Mouse (Mus musculus) neural tube, embryonic 12.5 days (tissue): ENCODE measurements around the gene Got1. TPM values are rescaled to one million over a fixed set of nuclear protein-coding genes. Genes with fewer than 3 reads are reported as not detected.

ENCODE experiments used
- ATAC-seq: fragments of 200-750 bp; cut with Nextera tagmentation; 2 replicates; pipeline ENCODE4 v1.8.0; 2017; ENCODE audit warnings: low read depth, mild to moderate bottlenecking, moderate TSS enrichment, moderate library complexity; ENCODE audit not compliant: low FRiP score
- H3K27ac ChIP-seq: fragments of 300-500 bp; sonication (generic); 2 replicates; pipeline ENCODE4 v1.5.1; 2016
- H3K27me3 ChIP-seq: fragments of 300-500 bp; sonication (generic); replicated peaks from 2 replicates; pipeline ENCODE4 v1.6.1; 2016; ENCODE audit warnings: mild to moderate bottlenecking
- H3K36me3 ChIP-seq: fragments of 300-500 bp; sonication (generic); 2 replicates; pipeline ENCODE4 v1.6.1; 2016; ENCODE audit warnings: mild to moderate bottlenecking
- H3K4me1 ChIP-seq: fragments of 300-500 bp; sonication (generic); 2 replicates; pipeline ENCODE4 v1.6.1; 2016
- H3K4me2 ChIP-seq: fragments of 300-500 bp; sonication (generic); replicated peaks from 2 replicates; pipeline ENCODE4 v1.6.1; 2016; ENCODE audit warnings: mild to moderate bottlenecking
- H3K4me3 ChIP-seq: fragments of 300-500 bp; sonication (generic); 2 replicates; pipeline ENCODE4 v1.5.1; 2016
- H3K9ac ChIP-seq: fragments of 300-500 bp; sonication (generic); 2 replicates; pipeline ENCODE4 v1.6.1; 2016; ENCODE audit warnings: mild to moderate bottlenecking
- H3K9me3 ChIP-seq: fragments of 300-500 bp; sonication (generic); 2 replicates; pipeline ENCODE4 v1.6.1; 2016; ENCODE audit warnings: mild to moderate bottlenecking
- WGBS: fragments of 180-500 bp; shearing (Covaris S2); methylation state at CpG from one replicate; pipeline ENCODE4 v1.1.7; 2016; 5-methylcytosine and 5-hydroxymethylcytosine counted together
- polyA plus RNA-seq: library from polyadenylated mRNA; unstranded; fragments of >200 nt; fragmentation: Nextera tagmentation; extraction: Ambion mirVana; gene quantifications from 2 replicates; pipeline ENCODE4 v1.2.1, GENCODE M21; 2016

Gene Got1
- polyA plus RNA-seq, 1 experiment from 2014 or later: 69.7 TPM

- Histone ChIP-seq H3K9me3 (no peaks in the 10 kb centered on the region), H3K27me3 (no peaks in the 10 kb centered on the region), H3K4me2 (no peak overlapping the region), H3K4me1 (no peaks in the 10 kb centered on the region), H3K27ac (no peak overlapping the region), H3K4me3 (no peak overlapping the region), H3K36me3 (no peaks in the 10 kb centered on the region), H3K9ac (no peak overlapping the region)
- ATAC-seq: no peak
- WGBS: 86% methylated on average over 5 of the region's 5 CpGs
These were observed 72.2 kb downstream of the Got1 start for GRCm38 (mm10) chr19:43452176-43452575.

- 85% methylated on average over 10 of the region's 10 CpGs for WGBS
- H3K9me3 ChIP-seq: no peaks in the 10 kb centered on the region
- no peaks in the 10 kb centered on the region for H3K36me3 ChIP-seq
- no peak for ATAC-seq
- no peaks in the 10 kb centered on the region for H3K27me3 ChIP-seq
- H3K4me2 ChIP-seq: no peak overlapping the region
- H3K4me3 ChIP-seq: no peak overlapping the region
- H3K9ac ChIP-seq: no peak overlapping the region
- no peak overlapping the region for H3K27ac ChIP-seq
- no peaks in the 10 kb centered on the region for H3K4me1 ChIP-seq
These were observed 72.8 kb downstream of the Got1 start for GRCm38 (mm10) chr19:43451563-43451962.

Other genes starting within 250 kb of the Got1 start
- 1.4 and 2.2 TPM in 2 replicates for gene Hpse2, start 136.2 kb downstream of the Got1 start, polyA plus RNA-seq
- 0.91 and 0.95 TPM in 2 replicates for gene Cnnm1, start 84.2 kb downstream of the Got1 start, polyA plus RNA-seq
- not detected in 2 replicates for gene Nkx2-3, start 87.7 kb upstream of the Got1 start, polyA plus RNA-seq
- gene Slc25a28, start 150.3 kb upstream of the Got1 start, polyA plus RNA-seq: 15.7 and 17.4 TPM in 2 replicates
- gene Entpd7, start 165.1 kb upstream of the Got1 start, polyA plus RNA-seq: 12.2 TPM in 2 replicates
- gene Cutc, start 228.4 kb upstream of the Got1 start, polyA plus RNA-seq: 10.2 and 10.9 TPM in 2 replicates
- 13.0 and 14.0 TPM in 2 replicates for gene Cox15, start 228.4 kb upstream of the Got1 start, polyA plus RNA-seq